Mouse (Mus musculus): ENCODE data around the gene Ldb2. TPM values are rescaled to one million over a fixed set of nuclear protein-coding genes. Genes with fewer than 3 reads are reported as not detected.

The Ldb2 gene
- polyA plus RNA-seq, 1 experiment from 2014 or later = 24.9 TPM

GRCm38 (mm10) chr5:44643079-44643478 lies 156.4 kb downstream of the Ldb2 start:
- Histone ChIP-seq H3K36me3 (ENCODE audit: control insufficient read depth, insufficient read depth, low read length) (no peaks in the 10 kb centered on the region), H3K4me1 (ENCODE audit: control insufficient read depth, insufficient read depth, low read length) (no peaks in the 10 kb centered on the region), H3K4me3 (ENCODE audit: low read depth, low read length) (no peak overlapping the region), H3K27ac (ENCODE audit: low read depth, low read length) (no peak overlapping the region), H3K4me2 (ENCODE audit: low read depth) (no peak overlapping the region), H3K9me3 (ENCODE audit: control insufficient read depth, low read length) (no peaks in the 10 kb centered on the region), H3K27me3 (ENCODE audit: control insufficient read depth, insufficient read depth, low read length) (no peaks in the 10 kb centered on the region), H3K9ac (ENCODE audit: low read length) (no peak overlapping the region)
- DNase-seq (ENCODE audit: low spot score) = no peak
- 82% methylated on average over 3 of the region's 3 CpGs for WGBS
- ATAC-seq (ENCODE audit: insufficient read depth, low FRiP score, low TSS enrichment) = no peak

GRCm38 (mm10) chr5:44641060-44641459 lies 158.4 kb downstream of the Ldb2 start:
- ATAC-seq (ENCODE audit: insufficient read depth, low FRiP score, low TSS enrichment) (no peak), DNase-seq (ENCODE audit: low spot score) (no peak)
- Histone ChIP-seq H3K9me3 (ENCODE audit: control insufficient read depth, low read length) (no peaks in the 10 kb centered on the region), H3K27ac (ENCODE audit: low read depth, low read length) (no peak overlapping the region), H3K27me3 (ENCODE audit: control insufficient read depth, insufficient read depth, low read length) (no peaks in the 10 kb centered on the region), H3K36me3 (ENCODE audit: control insufficient read depth, insufficient read depth, low read length) (no peaks in the 10 kb centered on the region), H3K4me3 (ENCODE audit: low read depth, low read length) (no peak overlapping the region), H3K4me1 (ENCODE audit: control insufficient read depth, insufficient read depth, low read length) (no peaks in the 10 kb centered on the region), H3K9ac (ENCODE audit: low read length) (no peak overlapping the region), H3K4me2 (ENCODE audit: low read depth) (no peak overlapping the region)
- WGBS = 78% methylated on average over 4 of the region's 4 CpGs

- H3K27ac ChIP-seq (ENCODE audit: low read depth, low read length) = no peak overlapping the region
- no peaks in the 10 kb centered on the region for H3K36me3 ChIP-seq (ENCODE audit: control insufficient read depth, insufficient read depth, low read length)
- 76% methylated on average over 6 of the region's 6 CpGs for WGBS
- no peak overlapping the region for H3K9ac ChIP-seq (ENCODE audit: low read length)
- no peaks in the 10 kb centered on the region for H3K4me1 ChIP-seq (ENCODE audit: control insufficient read depth, insufficient read depth, low read length)
- DNase-seq (ENCODE audit: low spot score) (no peak), ATAC-seq (ENCODE audit: insufficient read depth, low FRiP score, low TSS enrichment) (no peak)
- H3K9me3 ChIP-seq (ENCODE audit: control insufficient read depth, low read length) = no peaks in the 10 kb centered on the region
- no peak overlapping the region for H3K4me2 ChIP-seq (ENCODE audit: low read depth)
- no peaks in the 10 kb centered on the region for H3K27me3 ChIP-seq (ENCODE audit: control insufficient read depth, insufficient read depth, low read length)
- no peak overlapping the region for H3K4me3 ChIP-seq (ENCODE audit: low read depth, low read length)
These were observed 163.9 kb downstream of the Ldb2 start for GRCm38 (mm10) chr5:44635546-44635945.

GRCm38 (mm10) chr5:44629034-44629625 lies 170.3 kb downstream of the Ldb2 start:
- peak; percentile 37 for DNase-seq (ENCODE audit: low spot score)
- H3K4me3 ChIP-seq (ENCODE audit: low read depth, low read length) = no peak overlapping the region
- peaks cover 6% of the 10 kb centered on the region for H3K4me1 ChIP-seq (ENCODE audit: control insufficient read depth, insufficient read depth, low read length)
- no peak overlapping the region for H3K27ac ChIP-seq (ENCODE audit: low read depth, low read length)
- no peaks in the 10 kb centered on the region for H3K36me3 ChIP-seq (ENCODE audit: control insufficient read depth, insufficient read depth, low read length)
- WGBS = 68% methylated on average over 3 of the region's 3 CpGs
- H3K27me3 ChIP-seq (ENCODE audit: control insufficient read depth, insufficient read depth, low read length) = no peaks in the 10 kb centered on the region
- no peaks in the 10 kb centered on the region for H3K9me3 ChIP-seq (ENCODE audit: control insufficient read depth, low read length)
- no peak overlapping the region for H3K4me2 ChIP-seq (ENCODE audit: low read depth)
- H3K9ac ChIP-seq (ENCODE audit: low read length) = no peak overlapping the region
- ATAC-seq (ENCODE audit: insufficient read depth, low FRiP score, low TSS enrichment) = peak; percentile 67; the same call in 1 of the 2 replicates

GRCm38 (mm10) chr5:44627487-44627886 lies 172.0 kb downstream of the Ldb2 start:
- Histone ChIP-seq H3K9me3 (ENCODE audit: control insufficient read depth, low read length) (no peaks in the 10 kb centered on the region), H3K27ac (ENCODE audit: low read depth, low read length) (no peak overlapping the region), H3K4me3 (ENCODE audit: low read depth, low read length) (no peak overlapping the region), H3K4me1 (ENCODE audit: control insufficient read depth, insufficient read depth, low read length) (peaks cover 6% of the 10 kb centered on the region), H3K4me2 (ENCODE audit: low read depth) (no peak overlapping the region), H3K9ac (ENCODE audit: low read length) (no peak overlapping the region), H3K27me3 (ENCODE audit: control insufficient read depth, insufficient read depth, low read length) (no peaks in the 10 kb centered on the region), H3K36me3 (ENCODE audit: control insufficient read depth, insufficient read depth, low read length) (no peaks in the 10 kb centered on the region)
- DNase-seq (ENCODE audit: low spot score) = no peak
- WGBS = 47% methylated on average over 5 of the region's 5 CpGs
- ATAC-seq (ENCODE audit: insufficient read depth, low FRiP score, low TSS enrichment) = no peak; the same call in 1 of the 2 replicates

- no peak overlapping the region for H3K4me3 ChIP-seq (ENCODE audit: low read depth, low read length)
- H3K4me1 ChIP-seq (ENCODE audit: control insufficient read depth, insufficient read depth, low read length) = peaks cover 6% of the 10 kb centered on the region
- no peaks in the 10 kb centered on the region for H3K36me3 ChIP-seq (ENCODE audit: control insufficient read depth, insufficient read depth, low read length)
- H3K27me3 ChIP-seq (ENCODE audit: control insufficient read depth, insufficient read depth, low read length) = no peaks in the 10 kb centered on the region
- WGBS = 88% methylated on average over 2 of the region's 2 CpGs
- H3K4me2 ChIP-seq (ENCODE audit: low read depth) = no peak overlapping the region
- no peaks in the 10 kb centered on the region for H3K9me3 ChIP-seq (ENCODE audit: control insufficient read depth, low read length)
- ATAC-seq (ENCODE audit: insufficient read depth, low FRiP score, low TSS enrichment) = no peak
- H3K27ac ChIP-seq (ENCODE audit: low read depth, low read length) = no peak overlapping the region
- DNase-seq (ENCODE audit: low spot score) = no peak
- H3K9ac ChIP-seq (ENCODE audit: low read length) = no peak overlapping the region
These were observed 172.6 kb downstream of the Ldb2 start for GRCm38 (mm10) chr5:44626885-44627284.

- H3K4me2 ChIP-seq (ENCODE audit: low read depth) = no peak overlapping the region
- ATAC-seq (ENCODE audit: insufficient read depth, low FRiP score, low TSS enrichment) (no peak), DNase-seq (ENCODE audit: low spot score) (no peak)
- H3K9ac ChIP-seq (ENCODE audit: low read length) = no peak overlapping the region
- no peaks in the 10 kb centered on the region for H3K27me3 ChIP-seq (ENCODE audit: control insufficient read depth, insufficient read depth, low read length)
- H3K9me3 ChIP-seq (ENCODE audit: control insufficient read depth, low read length) = no peaks in the 10 kb centered on the region
- 82% methylated on average over 2 of the region's 2 CpGs for WGBS
- no peaks in the 10 kb centered on the region for H3K36me3 ChIP-seq (ENCODE audit: control insufficient read depth, insufficient read depth, low read length)
- no peak overlapping the region for H3K27ac ChIP-seq (ENCODE audit: low read depth, low read length)
- H3K4me1 ChIP-seq (ENCODE audit: control insufficient read depth, insufficient read depth, low read length) = peaks cover 6% of the 10 kb centered on the region
- H3K4me3 ChIP-seq (ENCODE audit: low read depth, low read length) = no peak overlapping the region
These were observed 173.4 kb downstream of the Ldb2 start for GRCm38 (mm10) chr5:44626114-44626513.

GRCm38 (mm10) chr5:44615677-44616076 lies 183.8 kb downstream of the Ldb2 start:
- Histone ChIP-seq H3K4me1 (ENCODE audit: control insufficient read depth, insufficient read depth, low read length) (no peaks in the 10 kb centered on the region), H3K27ac (ENCODE audit: low read depth, low read length) (no peak overlapping the region), H3K4me2 (ENCODE audit: low read depth) (no peak overlapping the region), H3K4me3 (ENCODE audit: low read depth, low read length) (no peak overlapping the region), H3K9me3 (ENCODE audit: control insufficient read depth, low read length) (no peaks in the 10 kb centered on the region), H3K9ac (ENCODE audit: low read length) (no peak overlapping the region), H3K36me3 (ENCODE audit: control insufficient read depth, insufficient read depth, low read length) (no peaks in the 10 kb centered on the region), H3K27me3 (ENCODE audit: control insufficient read depth, insufficient read depth, low read length) (no peaks in the 10 kb centered on the region)
- 89% methylated on average over 7 of the region's 7 CpGs for WGBS
- ATAC-seq (ENCODE audit: insufficient read depth, low FRiP score, low TSS enrichment) (no peak), DNase-seq (ENCODE audit: low spot score) (no peak)

- no peak overlapping the region for H3K4me3 ChIP-seq (ENCODE audit: low read depth, low read length)
- no peak for ATAC-seq (ENCODE audit: insufficient read depth, low FRiP score, low TSS enrichment)
These were observed 190.6 kb downstream of the Ldb2 start for GRCm38 (mm10) chr5:44608901-44609300.

More at GRCm38 (mm10) chr5:44608901-44609300, 190.6 kb downstream of the Ldb2 start:
- DNase-seq (ENCODE audit: low spot score) = no peak
- Histone ChIP-seq H3K27ac (ENCODE audit: low read depth, low read length) (no peak overlapping the region), H3K4me2 (ENCODE audit: low read depth) (no peak overlapping the region), H3K27me3 (ENCODE audit: control insufficient read depth, insufficient read depth, low read length) (no peaks in the 10 kb centered on the region), H3K9ac (ENCODE audit: low read length) (no peak overlapping the region), H3K9me3 (ENCODE audit: control insufficient read depth, low read length) (no peaks in the 10 kb centered on the region), H3K36me3 (ENCODE audit: control insufficient read depth, insufficient read depth, low read length) (no peaks in the 10 kb centered on the region), H3K4me1 (ENCODE audit: control insufficient read depth, insufficient read depth, low read length) (no peaks in the 10 kb centered on the region)
- 77% methylated on average over 2 of the region's 2 CpGs for WGBS
